Mouse (Mus musculus) frontal cortex, adult (tissue): ENCODE data around the gene Fbxw11.
A peak's percentile ranks its signal among the peaks of the same experiment; 100 is the strongest.

Experiments used
- ATAC-seq: cut with Nextera tagmentation; 2 replicates; pipeline ENCODE4 v1.9.2; 2017; ENCODE audit warnings: mild to moderate bottlenecking, moderate library complexity, mixed read lengths; ENCODE audit not compliant: low TSS enrichment

Gene Fbxw11

GRCm38 (mm10) chr11:32751863-32752594, 109.5 kb downstream of the Fbxw11 start:
- ATAC-seq = peak; percentile 88

GRCm38 (mm10) chr11:32752595-32752885, 110.0 kb downstream of the Fbxw11 start:
- ATAC-seq = no peak; the same call in 1 of the 2 replicates

- no peak for ATAC-seq
Observed at GRCm38 (mm10) chr11:32753358-32753757, 110.8 kb downstream of the Fbxw11 start.

- ATAC-seq = no peak
Observed at GRCm38 (mm10) chr11:32762773-32763172, 120.2 kb downstream of the Fbxw11 start.

- ATAC-seq = no peak
Observed at GRCm38 (mm10) chr11:32767496-32768230, 125.1 kb downstream of the Fbxw11 start.

GRCm38 (mm10) chr11:32768642-32769343, 126.3 kb downstream of the Fbxw11 start:
- no peak for ATAC-seq

- ATAC-seq = peak; percentile 74
Observed at GRCm38 (mm10) chr11:32780747-32781536, 138.4 kb downstream of the Fbxw11 start.

GRCm38 (mm10) chr11:32781633-32782404, 139.3 kb downstream of the Fbxw11 start:
- ATAC-seq = peak; percentile 47

- ATAC-seq = no peak
Observed at GRCm38 (mm10) chr11:32782724-32783123, 140.2 kb downstream of the Fbxw11 start.

GRCm38 (mm10) chr11:32785591-32786147, 143.1 kb downstream of the Fbxw11 start:
- no peak for ATAC-seq

- no peak for ATAC-seq
Observed at GRCm38 (mm10) chr11:32786201-32786600, 143.7 kb downstream of the Fbxw11 start.

- peak; percentile 69; the same call in 1 of the 2 replicates for ATAC-seq
Observed at GRCm38 (mm10) chr11:32794759-32795445, 152.4 kb downstream of the Fbxw11 start.
